Mouse (Mus musculus): ENCODE measurements at regions not wholly inside any gene's neighbourhood (a gene's known extent, or its start where the extent isn't known, plus 50 kb on each side); places are given as distances from the start of the nearest gene placed in this dataset.
A peak's percentile ranks its signal among the peaks of the same experiment; 100 is the strongest.

DNA sequence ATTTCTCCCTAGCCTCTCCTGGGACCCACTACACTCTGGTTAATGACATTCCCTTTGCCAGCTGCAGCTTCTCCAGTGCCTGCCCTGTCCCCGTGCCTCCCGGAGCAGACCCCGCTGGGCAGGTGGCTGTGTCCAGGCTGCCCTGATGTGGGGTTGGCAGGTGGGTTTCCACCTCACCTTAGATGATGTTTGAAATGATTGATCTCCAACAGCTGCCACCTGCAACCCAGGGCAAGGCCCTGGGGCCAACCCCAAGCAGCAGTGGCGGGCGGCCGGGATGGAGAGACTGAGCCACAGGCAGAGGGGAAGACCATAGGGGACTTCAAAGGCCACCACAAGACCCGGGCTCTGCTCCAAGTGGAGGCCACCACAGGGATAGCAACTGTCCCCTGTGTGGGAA lies 93.6 kb upstream of the Mvb12b start:
- DNase-seq, result no peak

GRCm38 (mm10) chr2:33980884-33981283 lies 93.1 kb upstream of the Mvb12b start:
- no peak for DNase-seq

DNA sequence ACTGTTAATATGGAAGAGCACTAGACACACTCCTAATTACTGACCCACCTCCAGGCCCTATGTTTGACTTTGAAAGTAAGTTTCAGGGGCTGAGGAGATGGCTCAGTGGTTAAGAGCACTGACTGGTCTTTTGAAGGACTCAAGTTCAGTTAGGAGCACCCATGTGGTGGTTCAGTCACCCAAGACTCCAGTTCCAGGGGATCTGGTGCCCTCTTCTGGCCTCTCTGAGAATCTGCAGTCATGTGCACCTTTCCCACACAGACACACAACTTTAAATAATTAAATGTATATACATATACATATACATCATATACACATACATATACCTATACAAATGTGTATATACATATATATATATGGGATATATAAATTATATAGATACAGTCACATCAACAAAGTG lies 91.5 kb upstream of the Mvb12b start:
- DNase-seq, result no peak

DNA sequence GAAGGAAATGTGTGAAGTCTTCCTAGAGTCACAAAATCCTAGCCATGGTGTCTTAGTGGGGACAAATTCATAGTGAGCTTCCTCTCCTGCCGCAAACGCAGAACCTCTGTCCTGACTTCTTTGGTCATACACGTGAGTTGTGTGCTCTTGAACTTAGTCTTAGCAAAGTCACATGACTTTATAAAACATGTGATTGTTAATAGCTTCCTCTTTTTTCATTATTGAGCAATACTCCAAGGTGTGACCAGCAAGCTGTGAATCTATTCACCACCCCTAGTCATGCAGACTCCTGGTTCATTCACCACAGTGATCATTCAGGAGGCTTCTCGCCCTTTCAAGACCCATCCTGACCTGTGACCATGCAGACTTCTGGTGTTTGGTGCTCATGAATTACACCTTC lies 90.8 kb upstream of the Mvb12b start:
- no peak for DNase-seq

- DNase-seq, result no peak
Measured at GRCm38 (mm10) chr2:33977576-33978352, 90.0 kb upstream of the Mvb12b start.

GRCm38 (mm10) chr2:33977151-33977550 lies 89.4 kb upstream of the Mvb12b start:
- DNase-seq, result no peak

DNA sequence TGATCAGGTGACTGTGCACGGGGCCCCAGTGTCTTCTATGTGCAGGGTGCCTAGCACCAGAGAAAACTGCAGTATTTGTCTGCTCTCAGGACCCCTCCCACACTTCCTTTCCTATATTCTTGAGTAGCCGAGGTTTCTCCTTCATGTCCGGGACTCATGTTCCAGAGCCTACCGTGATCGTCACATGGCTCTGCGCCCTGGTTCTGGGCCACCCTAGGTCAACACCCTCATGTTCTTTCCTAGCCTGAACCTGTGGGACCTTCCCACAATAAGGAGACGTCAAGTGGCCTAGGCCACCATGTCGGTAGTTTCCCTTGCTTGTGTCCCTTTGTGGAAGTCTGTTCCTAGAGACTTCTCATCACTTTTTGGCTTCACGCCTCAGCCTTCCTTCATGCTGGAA lies 88.4 kb upstream of the Mvb12b start:
- no peak for DNase-seq

- DNase-seq, result peak; percentile 73
Measured at GRCm38 (mm10) chr2:33975423-33976127, 87.8 kb upstream of the Mvb12b start.

DNA sequence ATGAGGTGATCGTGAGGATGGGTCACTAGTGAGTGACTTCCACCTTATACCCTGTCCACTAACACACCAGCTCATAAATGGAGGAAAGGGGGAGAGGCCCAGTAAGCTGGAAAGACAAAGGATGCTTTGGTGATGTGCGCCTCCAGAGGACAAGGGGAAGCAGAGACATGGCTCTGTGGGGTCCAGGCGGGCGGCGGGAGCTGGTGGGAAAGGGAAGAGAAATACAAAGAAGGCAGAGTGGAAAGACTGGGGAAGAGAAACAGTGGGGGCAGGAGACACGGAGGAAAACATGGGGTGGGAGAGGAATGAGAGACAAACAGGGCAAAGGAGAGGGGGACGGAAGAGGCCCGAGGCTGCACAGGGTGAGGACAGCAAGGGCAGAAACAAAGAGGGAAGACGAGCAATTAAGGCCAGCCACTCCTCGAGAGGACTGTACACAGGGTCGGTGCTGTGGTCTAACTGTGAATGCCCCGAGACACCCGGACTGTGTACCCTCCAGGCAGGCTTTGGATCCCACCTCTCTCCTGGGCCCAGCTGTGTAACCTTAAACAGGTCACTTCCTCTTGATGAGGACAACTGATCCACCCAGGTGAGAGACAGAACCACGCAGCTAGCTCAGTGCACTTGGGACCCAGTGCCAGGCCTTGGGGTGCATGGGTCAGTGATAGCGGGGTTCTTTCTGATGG lies 87.1 kb upstream of the Mvb12b start:
- DNase-seq, result no peak

- no peak for DNase-seq
Measured at GRCm38 (mm10) chr2:33974031-33974430, 86.3 kb upstream of the Mvb12b start.

DNA sequence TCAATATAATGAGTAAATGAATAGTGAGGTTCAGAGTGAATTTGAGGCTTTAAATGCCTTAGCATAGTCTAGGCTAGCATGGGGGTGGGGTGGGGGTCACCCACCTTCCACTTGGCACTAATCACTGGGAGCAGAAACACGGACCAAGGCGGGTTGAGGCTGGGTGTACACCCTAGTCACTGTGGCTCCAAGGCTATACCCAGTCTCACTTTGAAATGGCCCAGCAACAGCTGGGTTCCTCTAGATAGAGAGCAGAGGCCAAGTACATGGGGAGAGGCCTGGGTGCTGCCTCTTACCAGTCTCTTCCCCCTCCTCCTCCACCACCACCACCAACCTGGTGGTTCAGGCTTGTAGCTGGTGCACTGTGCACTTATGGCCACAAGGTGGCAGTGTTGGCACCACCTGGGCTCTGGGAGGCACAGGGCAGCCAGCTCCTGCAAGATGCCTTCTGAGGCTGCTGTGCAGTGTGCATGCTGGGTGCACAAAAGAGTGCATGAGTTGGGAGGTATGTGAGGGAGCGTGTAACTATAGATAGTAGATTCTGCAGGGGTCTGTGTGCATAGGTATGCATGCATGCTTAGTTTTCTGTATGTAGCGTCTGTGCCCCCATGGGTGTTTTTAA lies 85.6 kb upstream of the Mvb12b start:
- peak; percentile 86 for DNase-seq

- peak; percentile 76 for DNase-seq
Measured at GRCm38 (mm10) chr2:33966984-33967421, 79.3 kb upstream of the Mvb12b start.

DNA sequence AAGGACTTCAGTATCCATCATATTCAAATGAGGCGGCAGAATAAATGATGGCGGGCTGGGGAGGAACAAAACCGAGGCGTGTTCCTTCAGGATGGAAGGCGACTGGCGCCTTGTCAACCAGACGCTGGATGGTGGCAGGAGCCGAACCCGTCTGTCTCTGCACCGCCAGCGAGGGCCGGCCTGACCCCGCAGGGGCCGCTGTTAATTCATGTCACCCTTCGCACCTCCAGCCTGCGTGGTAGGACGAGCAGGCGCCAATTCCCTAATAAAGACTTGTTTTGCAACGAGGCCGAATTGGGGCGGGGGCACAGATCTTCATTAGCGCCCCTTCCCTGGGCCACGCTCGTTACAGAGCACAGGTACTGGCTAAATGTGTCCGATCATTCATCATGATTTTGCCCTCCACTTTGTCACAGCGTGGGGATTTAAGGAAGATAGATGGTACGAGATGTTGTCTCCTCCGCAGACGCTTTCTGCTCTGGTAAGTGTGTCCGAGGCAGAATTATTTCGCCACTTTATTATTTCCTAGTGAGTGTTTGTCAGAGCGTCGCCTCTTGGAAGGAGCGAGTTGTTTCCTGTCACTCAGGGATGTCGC lies 78.7 kb upstream of the Mvb12b start:
- peak; percentile 34 for DNase-seq

- no peak for DNase-seq
Measured at GRCm38 (mm10) chr2:33964096-33964495, 76.3 kb upstream of the Mvb12b start.

- DNase-seq, result no peak
Measured at GRCm38 (mm10) chr2:33962355-33963037, 74.8 kb upstream of the Mvb12b start.

DNA sequence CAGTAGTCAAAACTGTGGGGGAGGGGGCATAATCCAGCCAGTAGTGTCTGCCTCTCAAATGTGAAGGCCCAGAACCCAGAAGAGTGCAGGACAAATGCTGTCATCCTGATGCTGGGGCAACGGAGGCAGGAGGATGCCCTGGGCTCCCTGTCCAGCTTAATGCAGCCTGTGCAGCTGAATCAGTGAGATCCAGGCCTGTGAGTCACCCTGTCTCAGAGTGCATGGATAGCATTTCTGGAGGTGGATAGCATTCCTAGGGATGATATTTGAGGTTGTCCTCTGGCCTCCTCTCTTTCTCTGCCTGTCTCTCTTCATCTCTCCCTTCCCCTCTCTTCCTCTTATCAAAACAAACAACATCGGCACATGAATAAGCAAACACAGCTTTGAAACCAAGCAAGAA lies 73.8 kb upstream of the Mvb12b start:
- no peak for DNase-seq

DNA sequence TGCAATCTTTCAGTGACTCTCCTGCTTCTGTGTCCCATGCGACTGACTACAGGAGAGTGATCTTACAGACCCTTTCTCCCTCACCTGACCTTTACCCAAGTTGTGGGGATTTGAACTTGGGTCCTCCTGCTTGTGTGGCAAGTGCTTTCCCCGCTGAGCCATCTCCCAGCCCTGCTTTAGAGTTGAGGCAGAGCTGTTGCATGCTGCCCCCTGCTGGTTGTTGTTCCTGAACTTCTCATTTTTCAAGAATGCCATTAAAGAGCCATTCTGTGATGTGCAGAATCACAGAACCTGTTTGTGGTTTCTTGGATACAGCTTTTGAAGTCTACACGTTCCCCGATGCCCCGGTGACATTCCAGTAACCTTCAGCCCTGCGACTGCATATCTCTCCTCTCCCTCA lies 70.0 kb upstream of the Mvb12b start:
- peak; percentile 73 for DNase-seq

- DNase-seq, result no peak
Measured at GRCm38 (mm10) chr2:33944301-33944700, 56.6 kb upstream of the Mvb12b start.

- no peak for DNase-seq
Measured at GRCm38 (mm10) chr2:33942085-33942484, 54.3 kb upstream of the Mvb12b start.

- no peak for DNase-seq
Measured at GRCm38 (mm10) chr2:33941316-33941715, 53.6 kb upstream of the Mvb12b start.

GRCm38 (mm10) chr2:33939836-33940235 lies 52.1 kb upstream of the Mvb12b start:
- no peak for DNase-seq

Data from kidney, postnatal 10 days (tissue).